Mouse (Mus musculus) MEL (cell line): Measurements from ENCODE around the gene Tesc.

Source experiments
- POLR2A ChIP-seq, 2 experiments: IDR thresholded peaks; 2 replicates each; pipeline ENCODE4 v1.6.1; 2011 to 2012; ENCODE audit warnings: low read length in 2 of 2, mild to moderate bottlenecking in 2 of 2, control low read depth in 1 of 2, improper control_type of control experiment in 1 of 2, low read depth in 1 of 2, moderate library complexity in 1 of 2; ENCODE audit not compliant: control insufficient read depth in 1 of 2, insufficient read depth in 1 of 2, poor library complexity in 1 of 2
- USF1 ChIP-seq: IDR thresholded peaks from 2 replicates; pipeline ENCODE4 v1.6.1; 2014; ENCODE audit warnings: low read depth, mild to moderate bottlenecking, inconsistent platforms, low read length, improper control_type of control experiment, moderate library complexity
- ZKSCAN1 ChIP-seq: IDR thresholded peaks from 2 replicates; pipeline ENCODE4 v1.6.1; 2012; ENCODE audit warnings: low read depth, mild to moderate bottlenecking, inconsistent platforms, low read length, improper control_type of control experiment, moderate library complexity

DNA sequence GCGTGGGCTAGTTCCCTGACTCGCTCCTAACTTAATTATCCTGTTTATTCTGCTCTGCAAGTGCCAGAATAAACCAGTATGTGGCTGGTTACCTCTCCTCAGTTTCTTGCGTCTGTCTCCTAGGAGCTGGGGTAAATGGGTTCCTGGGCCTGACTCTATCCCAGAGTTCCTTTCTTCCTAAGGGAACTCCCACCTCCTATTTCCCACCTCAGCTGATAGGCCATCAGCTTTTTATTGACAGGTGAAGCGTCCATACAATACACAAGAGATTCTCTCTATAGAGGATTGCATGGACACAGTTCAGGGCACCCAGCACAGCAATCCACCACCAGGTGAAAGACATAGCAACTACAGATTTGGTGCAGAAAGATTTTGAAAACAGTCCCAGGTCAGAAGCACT, 16.2 kb downstream of the Tesc start:
- TF ChIP-seq ZKSCAN1 (no peak), USF1 (no peak), POLR2A (IDR thresholded peaks at IDR 0.05; ENCODE audit: control insufficient read depth in 1 of 2, insufficient read depth in 1 of 2, low read depth in 1 of 2, low read length in 2 of 2, poor library complexity in 1 of 2) (no peak)
